In the genomic region with DNA sequence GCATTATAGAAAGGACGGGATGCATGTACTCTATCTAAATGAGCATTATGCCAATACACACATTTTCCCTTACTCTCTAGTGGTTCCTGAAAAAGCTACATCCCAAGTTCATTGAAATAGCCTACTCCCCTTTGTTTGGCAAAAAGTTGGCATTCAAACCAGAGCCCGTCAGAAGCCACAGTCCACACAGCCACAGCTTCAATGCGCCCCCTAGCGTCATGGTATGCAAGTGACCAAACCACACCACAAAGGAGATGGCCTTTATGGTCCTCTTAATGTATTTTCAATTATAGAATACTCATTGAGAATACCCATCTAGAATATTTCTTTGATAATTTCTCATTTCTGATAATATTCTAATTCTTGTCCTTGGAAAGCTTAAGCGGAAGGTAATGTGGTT, we compare ENCODE assay signal across 9 mouse cellular contexts.
A peak's percentile ranks its signal among the peaks of the same experiment; 100 is the strongest.
DNase-seq lines count a peak whose midpoint lies in the region; ATAC-seq and TF ChIP-seq lines count a peak whose summit lies in the region.
"Had no signal": no experiment of that assay in that cellular context is flagged by ENCODE, and none has a peak within 500 bp of the region (broad histone marks: within the 10 kb centered on the region; RNA-seq: fewer than 3 reads in every experiment).

No protein-coding gene starts in this region.

- no peaks in the 10 kb centered on the region for H3K27me3 ChIP-seq in intestine, embryonic 14.5 days (replicated peaks; ENCODE audit: control insufficient read depth, insufficient read depth, low read length)
- no peaks in the 10 kb centered on the region for H3K27me3 ChIP-seq in intestine, embryonic 15.5 days (replicated peaks)
- H3K27me3 ChIP-seq in G1E (ENCODE audit: insufficient read depth, low read length): no peaks in the 10 kb centered on the region
- no peaks in the 10 kb centered on the region for H3K27me3 ChIP-seq in forebrain, embryonic 14.5 days (replicated peaks; ENCODE audit: control insufficient read depth, insufficient read depth, low read length)
- H3K27me3 ChIP-seq: lung, embryonic 15.5 days had no signal

- H3K4me1 ChIP-seq in intestine, embryonic 14.5 days (replicated peaks; ENCODE audit: control insufficient read depth, insufficient read depth, low read length): no peaks in the 10 kb centered on the region
- H3K4me1 ChIP-seq in intestine, embryonic 15.5 days (replicated peaks): no peaks in the 10 kb centered on the region
- H3K4me1 ChIP-seq in G1E (ENCODE audit: insufficient read depth, low read depth, low read length): no peaks in the 10 kb centered on the region
- no peaks in the 10 kb centered on the region for H3K4me1 ChIP-seq in forebrain, embryonic 14.5 days (ENCODE audit: control insufficient read depth, insufficient read depth, low read length)
- H3K4me1 ChIP-seq: lung, embryonic 15.5 days had no signal

- H3K4me3 ChIP-seq in intestine, embryonic 14.5 days (ENCODE audit: low read depth, low read length): no peak overlapping the region
- no peak overlapping the region for H3K4me3 ChIP-seq in intestine, embryonic 15.5 days (replicated peaks)
- H3K4me3 ChIP-seq in G1E (ENCODE audit: low read depth, low read length): no peak overlapping the region
- no peak overlapping the region for H3K4me3 ChIP-seq in forebrain, embryonic 14.5 days (ENCODE audit: low read depth, low read length)
- H3K4me3 ChIP-seq: lung, embryonic 15.5 days had no signal

- TF ChIP-seq CTCF in G1E (IDR thresholded peaks at IDR 0.05; ENCODE audit: low read depth, low read length): peak; percentile 44; the same call in 1 of the 2 replicates

- DNase-seq in intestine, embryonic 14.5 days (ENCODE audit: low spot score): peak; percentile 55
- DNase-seq in G1E (ENCODE audit: low spot score): peak; percentile 3
- DNase-seq in forebrain, embryonic 14.5 days (ENCODE audit: low spot score): peak; percentile 78
- DNase-seq in layer of hippocampus, adult 8-10 months (ENCODE audit: low spot score in 2 of 2): peak; percentile 11 to 57
- DNase-seq in lung, postnatal 25 days (ENCODE audit: low spot score): peak; percentile 34
- DNase-seq in T-cell, adult 2 months (ENCODE audit: low spot score): no peak

- WGBS in intestine, embryonic 14.5 days: 43% methylated on average over 5 of the region's 5 CpGs
- 43% methylated on average over 5 of the region's 5 CpGs for WGBS in intestine, embryonic 15.5 days
- WGBS in forebrain, embryonic 14.5 days: 31% methylated on average over 5 of the region's 5 CpGs

- no peak overlapping the region for H3K9ac ChIP-seq in intestine, embryonic 14.5 days (ENCODE audit: low read length)
- H3K9ac ChIP-seq in intestine, embryonic 15.5 days: no peak overlapping the region
- H3K9ac ChIP-seq in forebrain, embryonic 14.5 days (ENCODE audit: low read length): no peak overlapping the region
- H3K9ac ChIP-seq: lung, embryonic 15.5 days had no signal

- no peaks in the 10 kb centered on the region for H3K36me3 ChIP-seq in intestine, embryonic 14.5 days (ENCODE audit: control insufficient read depth, insufficient read depth, low read length)
- H3K36me3 ChIP-seq in intestine, embryonic 15.5 days: no peaks in the 10 kb centered on the region
- no peaks in the 10 kb centered on the region for H3K36me3 ChIP-seq in G1E (replicated peaks)
- no peaks in the 10 kb centered on the region for H3K36me3 ChIP-seq in forebrain, embryonic 14.5 days (ENCODE audit: control insufficient read depth, insufficient read depth, low read length)
- H3K36me3 ChIP-seq: lung, embryonic 15.5 days had no signal

- no peak for ATAC-seq in intestine, embryonic 14.5 days (replicated peaks; ENCODE audit: low FRiP score, low TSS enrichment, low read depth)
- ATAC-seq in intestine, embryonic 15.5 days: no peak
- ATAC-seq in G1E (ENCODE audit: extremely low read depth, insufficient number of reproducible peaks, low FRiP score, poor library complexity, severe bottlenecking): no peak
- peak; percentile 38; the same call in 1 of the 2 replicates for ATAC-seq in cerebellum, adult (ENCODE audit: insufficient number of reproducible peaks, low FRiP score, low TSS enrichment)
- ATAC-seq in forebrain, embryonic 14.5 days: peak; percentile 73; the same call in 1 of the 2 replicates

- H3K4me2 ChIP-seq in intestine, embryonic 14.5 days (ENCODE audit: low read length): no peak overlapping the region
- H3K4me2 ChIP-seq in intestine, embryonic 15.5 days (replicated peaks): no peak overlapping the region
- no peak overlapping the region for H3K4me2 ChIP-seq in forebrain, embryonic 14.5 days (ENCODE audit: low read length)
- H3K4me2 ChIP-seq: lung, embryonic 15.5 days had no signal

- no peak overlapping the region for H3K27ac ChIP-seq in intestine, embryonic 14.5 days (ENCODE audit: low read depth)
- no peak overlapping the region for H3K27ac ChIP-seq in intestine, embryonic 15.5 days
- no peak overlapping the region for H3K27ac ChIP-seq in forebrain, embryonic 14.5 days (ENCODE audit: low read depth, low read length)
- H3K27ac ChIP-seq: lung, embryonic 15.5 days had no signal

- H3K9me3 ChIP-seq in intestine, embryonic 14.5 days (ENCODE audit: control insufficient read depth, low read length): no peaks in the 10 kb centered on the region
- H3K9me3 ChIP-seq in intestine, embryonic 15.5 days: no peaks in the 10 kb centered on the region
- H3K9me3 ChIP-seq in G1E (replicated peaks): no peaks in the 10 kb centered on the region
- no peaks in the 10 kb centered on the region for H3K9me3 ChIP-seq in forebrain, embryonic 14.5 days (replicated peaks; ENCODE audit: control insufficient read depth, low read length)
- H3K9me3 ChIP-seq: lung, embryonic 15.5 days had no signal

Comparison
In these comparisons a context has a peak if more than half of its experiments do, and no peak if none do; other contexts are left out.
1. ATAC-seq: peak in cerebellum, adult (single experiment) and forebrain, embryonic 14.5 days (single experiment); none in intestine, embryonic 14.5 days (single experiment), intestine, embryonic 15.5 days (single experiment) and G1E (single experiment).